Comparison of ENCODE assay signal across 9 mouse cellular contexts in the genomic region with DNA sequence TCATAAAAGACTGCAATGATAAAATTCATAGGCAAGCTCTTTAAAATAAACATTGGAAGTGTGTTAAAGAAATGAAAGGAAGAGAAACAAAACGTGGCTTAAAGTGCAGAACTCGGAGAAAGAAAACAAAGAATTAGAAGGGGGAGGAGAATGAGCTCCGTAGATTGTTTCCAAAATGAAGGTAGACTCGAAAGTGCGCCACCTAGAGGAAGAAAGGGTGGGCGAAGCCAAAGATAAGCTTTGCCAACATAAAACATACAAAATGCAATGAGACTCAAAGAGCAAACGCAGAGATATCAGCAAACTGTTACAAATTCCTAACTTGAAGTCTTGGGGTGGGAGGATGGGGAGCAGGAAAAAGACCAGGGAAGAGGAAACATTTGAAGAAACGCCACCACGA. TPM values are rescaled to one million over a fixed set of nuclear protein-coding genes. Genes with fewer than 3 reads are reported as not detected.
DNase-seq lines count a peak whose midpoint lies in the region; ATAC-seq and TF ChIP-seq lines count a peak whose summit lies in the region.
"Had no signal": no experiment of that assay in that cellular context is flagged by ENCODE, and none has a peak within 500 bp of the region (broad histone marks: within the 10 kb centered on the region; RNA-seq: fewer than 3 reads in every experiment).

No protein-coding gene starts in this region.

- H3K9ac ChIP-seq in MEL (ENCODE audit: control insufficient read depth, low read depth, low read length, poor library complexity, severe bottlenecking) = no peak overlapping the region; the same call in 1 of the 2 replicates
- H3K9ac ChIP-seq in midbrain, postnatal 0 days (replicated peaks; ENCODE audit: low read length, poor library complexity, severe bottlenecking) = no peak overlapping the region
- H3K9ac ChIP-seq in hindbrain, embryonic 14.5 days = no peak overlapping the region
- H3K9ac ChIP-seq: midbrain, embryonic 12.5 days had no signal

- no peak overlapping the region for H3K4me2 ChIP-seq in midbrain, postnatal 0 days (ENCODE audit: low read depth, low read length, poor library complexity, severe bottlenecking)
- H3K4me2 ChIP-seq in hindbrain, embryonic 14.5 days (replicated peaks) = no peak overlapping the region
- H3K4me2 ChIP-seq: midbrain, embryonic 12.5 days had no signal

- no peaks in the 10 kb centered on the region for H3K9me3 ChIP-seq in MEL (replicated peaks; ENCODE audit: insufficient read depth, low read length)
- H3K9me3 ChIP-seq in midbrain, postnatal 0 days (ENCODE audit: low read length) = no peaks in the 10 kb centered on the region
- no peaks in the 10 kb centered on the region for H3K9me3 ChIP-seq in hindbrain, embryonic 14.5 days (ENCODE audit: control insufficient read depth, low read length)
- H3K9me3 ChIP-seq: midbrain, embryonic 12.5 days had no signal

- H3K27ac ChIP-seq in layer of hippocampus, adult 2 months = no peak overlapping the region
- H3K27ac ChIP-seq in MEL (ENCODE audit: control insufficient read depth, low read depth, low read length) = no peak overlapping the region
- H3K27ac ChIP-seq in midbrain, postnatal 0 days (ENCODE audit: low read depth, low read length) = no peak overlapping the region
- H3K27ac ChIP-seq in hindbrain, embryonic 14.5 days = no peak overlapping the region
- H3K27ac ChIP-seq: midbrain, embryonic 12.5 days had no signal

- peaks cover 0 to 28% of the 10 kb centered on the region in 2 experiments; a peak in 2 of 4 replicates for H3K36me3 ChIP-seq in MEL (ENCODE audit: control insufficient read depth in 1 of 2, insufficient read depth in 2 of 2, low read length in 2 of 2)
- H3K36me3 ChIP-seq in midbrain, postnatal 0 days (ENCODE audit: insufficient read depth, low read length) = no peaks in the 10 kb centered on the region
- no peaks in the 10 kb centered on the region for H3K36me3 ChIP-seq in hindbrain, embryonic 14.5 days (replicated peaks; ENCODE audit: control insufficient read depth, insufficient read depth)
- H3K36me3 ChIP-seq: midbrain, embryonic 12.5 days had no signal

- peak; percentile 77 for TF ChIP-seq CTCF in layer of hippocampus, adult 2 months (conservative IDR thresholded peaks at IDR 0.05)
- peak; percentile 55 to 83 (median 80) for TF ChIP-seq CTCF in MEL (IDR thresholded peaks at IDR 0.05 in 2 of 3, conservative IDR thresholded peaks at IDR 0.05 in 1 of 3; ENCODE audit: control insufficient read depth in 1 of 3, insufficient read depth in 1 of 3, low read depth in 2 of 3, low read length in 3 of 3, poor library complexity in 1 of 3, severe bottlenecking in 1 of 3)
- TF ChIP-seq CTCF in midbrain, postnatal 0 days (IDR thresholded peaks at IDR 0.05) = peak; percentile 58

- TF ChIP-seq RAD21 in MEL (IDR thresholded peaks at IDR 0.05; ENCODE audit: low read depth, low read length) = peak; percentile 30

- H3K27me3 ChIP-seq in MEL (ENCODE audit: control insufficient read depth in 1 of 2, insufficient read depth in 2 of 2, low read length in 2 of 2) = no peaks in the 10 kb centered on the region
- H3K27me3 ChIP-seq in midbrain, postnatal 0 days (ENCODE audit: insufficient read depth, low read length) = no peaks in the 10 kb centered on the region
- H3K27me3 ChIP-seq in hindbrain, embryonic 14.5 days (ENCODE audit: control insufficient read depth, insufficient read depth, low read length) = no peaks in the 10 kb centered on the region
- H3K27me3 ChIP-seq: midbrain, embryonic 12.5 days had no signal

- TF ChIP-seq EP300 in MEL (IDR thresholded peaks at IDR 0.05; ENCODE audit: low read depth in 1 of 2, low read length in 2 of 2) = no peak

- peaks cover 19 to 21% of the 10 kb centered on the region in 2 experiments for H3K4me1 ChIP-seq in MEL (ENCODE audit: control insufficient read depth in 1 of 2, insufficient read depth in 2 of 2, low read length in 2 of 2)
- no peaks in the 10 kb centered on the region for H3K4me1 ChIP-seq in midbrain, postnatal 0 days (ENCODE audit: insufficient read depth, low read length)
- no peaks in the 10 kb centered on the region for H3K4me1 ChIP-seq in hindbrain, embryonic 14.5 days (replicated peaks; ENCODE audit: control insufficient read depth, insufficient read depth, low read length)
- H3K4me1 ChIP-seq: midbrain, embryonic 12.5 days had no signal

- WGBS in midbrain, postnatal 0 days = 32% methylated on average over 8 of the region's 9 CpGs
- 43% methylated on average over 9 of the region's 9 CpGs for WGBS in hindbrain, embryonic 14.5 days

- peak; percentile 42 to 53 for DNase-seq in cerebellum, postnatal 14 days
- peak in 1 of 2 experiments; percentile 19 for DNase-seq in layer of hippocampus, adult 2 months (ENCODE audit: low spot score in 2 of 2)
- DNase-seq in layer of hippocampus, postnatal 36 days = no peak
- peak; percentile 78 for DNase-seq in MEL (ENCODE audit: low read depth, low spot score)
- peak; percentile 8 for DNase-seq in embryo, embryonic 11.5 days (ENCODE audit: low read depth, low spot score)
- peak; percentile 39 for DNase-seq in midbrain, postnatal 0 days (ENCODE audit: low spot score)
- no peak for DNase-seq in hindbrain, embryonic 14.5 days (ENCODE audit: low spot score)

- no peaks in the 10 kb centered on the region for H3K79me2 ChIP-seq in MEL (ENCODE audit: control insufficient read depth, insufficient read depth, low read length, poor library complexity)

- TF ChIP-seq POLR2A in MEL (IDR thresholded peaks at IDR 0.05; ENCODE audit: control insufficient read depth in 1 of 2, insufficient read depth in 1 of 2, low read depth in 1 of 2, low read length in 2 of 2, poor library complexity in 1 of 2) = no peak

- no peak for ATAC-seq in cerebellum, adult (ENCODE audit: insufficient number of reproducible peaks, low FRiP score, low TSS enrichment)
- no peak for ATAC-seq in midbrain, postnatal 0 days (ENCODE audit: low FRiP score)
- ATAC-seq in hindbrain, embryonic 14.5 days (ENCODE audit: low FRiP score) = no peak

- H3K4me3 ChIP-seq in layer of hippocampus, adult 2 months = no peak overlapping the region
- peak overlapping the region; percentile 14 to 39; a peak in 3 of 4 replicates for H3K4me3 ChIP-seq in MEL (ENCODE audit: control insufficient read depth in 1 of 2, insufficient read depth in 1 of 2, low read depth in 2 of 2, low read length in 2 of 2)
- H3K4me3 ChIP-seq in midbrain, postnatal 0 days (ENCODE audit: low read depth, low read length) = no peak overlapping the region
- no peak overlapping the region for H3K4me3 ChIP-seq in hindbrain, embryonic 14.5 days (replicated peaks; ENCODE audit: low read length)
- H3K4me3 ChIP-seq: midbrain, embryonic 12.5 days had no signal

TF ChIP-seq in MEL, 35 proteins besides CTCF, POLR2A, EP300 and RAD21:
- TF ChIP-seq ZNF384 (IDR thresholded peaks at IDR 0.05; ENCODE audit: low read depth, low read length) = no peak
- peak; percentile 79 for TF ChIP-seq GATA1 (IDR thresholded peaks at IDR 0.05; ENCODE audit: low read depth, low read length)
- no peak for TF ChIP-seq JUND (IDR thresholded peaks at IDR 0.05; ENCODE audit: low read depth, low read length)
- peak; percentile 29; the same call in 1 of the 2 replicates for TF ChIP-seq MXI1 (IDR thresholded peaks at IDR 0.05; ENCODE audit: low read depth, low read length)
- no peak for TF ChIP-seq NELFE (IDR thresholded peaks at IDR 0.05; ENCODE audit: low read depth, low read length)
- TF ChIP-seq ZMIZ1 (IDR thresholded peaks at IDR 0.05; ENCODE audit: low read depth, low read length) = no peak
- no peak for TF ChIP-seq RCOR1 (IDR thresholded peaks at IDR 0.05; ENCODE audit: low read depth, low read length)
- TF ChIP-seq ETS1 (IDR thresholded peaks at IDR 0.05; ENCODE audit: low read depth, low read length) = no peak
- TF ChIP-seq BHLHE40 (IDR thresholded peaks at IDR 0.05; ENCODE audit: borderline replicate concordance, low read depth, low read length) = no peak
- TF ChIP-seq POLR2AphosphoS2 (IDR thresholded peaks at IDR 0.05; ENCODE audit: low read length) = no peak
- no peak for TF ChIP-seq MEF2A (IDR thresholded peaks at IDR 0.05; ENCODE audit: extremely low read depth, insufficient replicate concordance, low read depth, low read length, poor library complexity, severe bottlenecking)
- TF ChIP-seq MYB (IDR thresholded peaks at IDR 0.05; ENCODE audit: low read depth, low read length) = no peak
- no peak for TF ChIP-seq SIN3A (IDR thresholded peaks at IDR 0.05; ENCODE audit: low read length)
- no peak for TF ChIP-seq TCF12 (IDR thresholded peaks at IDR 0.05; ENCODE audit: low read depth, low read length)
- peak; percentile 26; the same call in 1 of the 2 replicates for TF ChIP-seq TBP (IDR thresholded peaks at IDR 0.05; ENCODE audit: low read depth, low read length)
- TF ChIP-seq E2F4 (IDR thresholded peaks at IDR 0.05; ENCODE audit: borderline replicate concordance, low read depth, low read length) = no peak
- no peak for TF ChIP-seq MAFK (IDR thresholded peaks at IDR 0.05; ENCODE audit: borderline replicate concordance, low read depth, low read length)
- no peak for TF ChIP-seq ELF1 (IDR thresholded peaks at IDR 0.05; ENCODE audit: low read depth, low read length)
- no peak for TF ChIP-seq KAT2A (conservative IDR thresholded peaks at IDR 0.05; ENCODE audit: low read depth, low read length)
- peak; percentile 43 for TF ChIP-seq SMC3 (IDR thresholded peaks at IDR 0.05; ENCODE audit: low read depth, low read length)
- no peak for TF ChIP-seq UBTF (IDR thresholded peaks at IDR 0.05; ENCODE audit: borderline replicate concordance, insufficient read depth, low read depth, low read length)

RNA-seq across cellular contexts. Expression of gene Far2, which starts 57.2 kb away (rescaled TPM):
- total RNA-seq in layer of hippocampus, adult 2 months (2021) = 10 to 100 TPM; 13.0 to 15.7 TPM
- total RNA-seq in layer of hippocampus, postnatal 36 days (2021) = 10 to 100 TPM; 14.3 to 16.1 TPM
- total RNA-seq in MEL (2012; rRNA removed) = 0.81 and 1.3 TPM in 2 replicates
- 1 to 10 TPM in 1 of 2 experiments, not detected in 1; 2.8 TPM for polyA plus RNA-seq in MEL (2012; ENCODE audit: insufficient read depth in 1 of 2, insufficient read length in 2 of 2, low read depth in 1 of 2, low replicate concordance in 2 of 2, missing spikeins in 1 of 2)
- 39.8 and 40.2 TPM in 2 replicates for total RNA-seq in midbrain, postnatal 0 days (2014; rRNA removed)
- 34.9 and 35.2 TPM in 2 replicates for polyA plus RNA-seq in midbrain, postnatal 0 days (2015; fragmentation: Nextera tagmentation; extraction: Ambion mirVana)
- 24.3 and 27.8 TPM in 2 replicates for polyA plus RNA-seq in hindbrain, embryonic 14.5 days (2014; fragmentation: Nextera tagmentation; extraction: Ambion mirVana)

Comparison
In these comparisons a context has a peak if more than half of its experiments do, and no peak if none do; other contexts are left out.
1. DNase-seq: peak in cerebellum, postnatal 14 days (2 of 2), MEL (single experiment), embryo, embryonic 11.5 days (single experiment) and midbrain, postnatal 0 days (single experiment); none in layer of hippocampus, postnatal 36 days (0 of 2) and hindbrain, embryonic 14.5 days (single experiment).
2. H3K4me3 ChIP-seq: peak in MEL (2 of 2); none in layer of hippocampus, adult 2 months (single experiment), midbrain, postnatal 0 days (single experiment) and hindbrain, embryonic 14.5 days (single experiment).
3. Peak in every context shown above with its lines, with median percentiles within 50 percentile points of each other: CTCF ChIP-seq.